Mouse (Mus musculus) testis, adult 2 months (tissue): ENCODE results near the gene Nppc.

Experiments
- CTCF ChIP-seq: fragments of 200-500 bp; IDR thresholded peaks from 2 replicates; pipeline ENCODE4 v1.5.1; 2012; ENCODE audit warnings: low read depth, mild to moderate bottlenecking, inconsistent platforms, low read length, moderate library complexity; ENCODE audit not compliant: control insufficient read depth, insufficient read depth, insufficient replicate concordance
- POLR2A ChIP-seq: fragments of 200-500 bp; IDR thresholded peaks from 2 replicates; pipeline ENCODE4 v1.6.1; 2012; ENCODE audit warnings: low read depth, mild to moderate bottlenecking, inconsistent platforms, low read length, moderate library complexity; ENCODE audit not compliant: control insufficient read depth

GRCm38 (mm10) chr1:86633840-86634750 is 36.3 kb downstream of the Nppc start:
- TF ChIP-seq CTCF, result no peak
- TF ChIP-seq POLR2A, result no peak
